Mouse (Mus musculus) right cerebral cortex, postnatal 4 days (tissue): ENCODE measurements around the gene Ankub1.
A peak's percentile ranks its signal among the peaks of the same experiment; 100 is the strongest.

ENCODE experiments used
- DNase-seq: peaks from one replicate; pipeline ENCODE4 v3.0.0-alpha.2; 2022

The Ankub1 gene

DNA sequence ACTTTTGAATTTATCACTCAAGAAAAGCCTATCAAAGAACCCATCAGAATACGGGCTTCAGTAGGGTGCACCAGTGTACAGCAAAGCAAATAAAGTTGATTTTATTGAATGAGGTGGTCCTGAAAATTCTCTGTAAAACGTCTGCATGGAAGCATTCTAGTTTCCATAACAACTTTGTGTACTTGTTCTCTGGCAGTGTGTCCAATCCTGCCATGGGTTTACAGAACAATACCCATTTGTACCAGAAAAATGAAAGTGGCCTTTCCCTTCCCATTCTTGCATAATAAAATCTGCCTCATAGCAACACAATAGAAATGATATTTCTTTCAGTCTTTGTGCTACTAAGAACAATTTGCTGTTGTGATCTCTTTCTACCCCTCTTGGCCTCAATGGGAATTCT is at the start of gene Ankub1:
Gene Ankub1, minus strand, starts transcription at position 81 of the 400 bp plus-strand sequence.
- DNase-seq = no peak

DNA sequence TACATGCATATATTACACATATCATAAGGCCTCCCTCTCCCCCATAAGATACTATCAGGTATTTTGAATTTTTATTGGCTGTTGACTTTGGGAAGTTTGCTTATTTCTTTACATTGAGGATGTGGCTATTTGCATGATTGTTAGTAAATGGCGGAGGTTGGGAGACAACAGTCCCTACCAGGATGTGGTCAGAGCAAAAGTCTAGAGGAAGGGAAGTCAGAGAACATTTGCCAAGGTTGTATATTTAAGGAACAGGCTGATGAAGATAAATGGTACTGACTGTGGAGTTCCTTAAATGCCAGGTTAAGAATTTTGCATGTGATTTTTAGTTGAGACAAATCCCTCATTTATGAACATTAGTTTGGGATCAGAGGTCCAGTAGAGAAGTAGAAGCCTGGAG is 47.2 kb upstream of the Ankub1 start:
- DNase-seq = no peak

GRCm38 (mm10) chr3:57736419-57737095 is 44.0 kb upstream of the Ankub1 start:
- DNase-seq = no peak

- peak; percentile 95 for DNase-seq
These were observed 43.1 kb upstream of the Ankub1 start, which contains the start of gene Rnf13 for GRCm38 (mm10) chr3:57735511-57736370. TSS of gene Rnf13 (plus strand) at chr3:57736062.

DNA sequence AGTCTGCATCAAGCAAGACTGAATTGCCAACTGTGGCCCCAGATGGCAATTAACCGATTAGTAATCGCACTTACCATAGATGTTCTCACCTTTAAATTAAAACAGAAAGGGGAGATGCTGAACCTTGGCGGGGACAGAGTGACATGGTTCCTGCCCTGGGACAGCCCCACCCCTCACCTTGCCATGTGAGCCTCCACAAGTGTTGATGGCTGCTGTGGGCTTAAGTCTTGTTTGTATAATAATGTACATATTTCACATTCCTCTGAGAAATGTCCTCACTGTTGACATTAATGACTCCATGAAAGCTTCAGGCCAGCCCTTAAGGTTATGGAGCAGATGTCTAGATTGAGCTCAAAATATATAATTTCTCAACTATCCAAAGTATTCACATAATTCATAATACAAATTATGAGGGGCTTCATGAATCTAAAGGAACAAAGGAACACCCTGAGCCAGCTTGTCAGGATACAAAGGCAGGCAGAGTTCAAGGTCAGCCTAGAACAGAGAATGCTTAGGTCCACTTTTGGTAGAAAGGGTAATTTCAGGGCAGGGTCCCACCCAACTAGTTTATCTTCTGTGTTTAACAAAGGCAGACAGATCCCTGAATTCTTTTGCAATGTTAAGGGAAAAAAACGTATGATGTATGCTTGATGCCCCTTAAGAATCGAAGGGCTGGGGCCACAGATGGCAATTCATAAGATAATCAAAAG is 39.8 kb upstream of the Ankub1 start:
- DNase-seq = no peak

DNA sequence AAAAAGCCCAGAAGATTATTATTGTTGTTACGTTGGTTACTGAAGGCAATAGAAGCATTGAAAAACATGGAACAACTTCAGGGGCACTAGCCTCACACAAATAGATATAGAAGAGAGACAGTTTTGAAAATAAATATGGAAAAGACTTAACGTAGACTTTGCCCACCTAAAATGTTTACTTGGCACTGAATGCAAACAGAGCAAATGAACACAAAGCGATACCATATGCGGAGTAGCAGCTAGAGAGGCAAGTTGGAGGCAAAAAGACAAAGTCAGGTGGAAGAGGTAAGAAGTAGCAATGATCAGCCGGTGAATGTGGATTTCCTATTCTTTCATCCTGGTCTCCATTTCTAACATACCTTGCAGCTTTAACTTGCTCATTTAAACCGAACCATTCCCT is 21.6 kb upstream of the Ankub1 start:
- DNase-seq = no peak

DNA sequence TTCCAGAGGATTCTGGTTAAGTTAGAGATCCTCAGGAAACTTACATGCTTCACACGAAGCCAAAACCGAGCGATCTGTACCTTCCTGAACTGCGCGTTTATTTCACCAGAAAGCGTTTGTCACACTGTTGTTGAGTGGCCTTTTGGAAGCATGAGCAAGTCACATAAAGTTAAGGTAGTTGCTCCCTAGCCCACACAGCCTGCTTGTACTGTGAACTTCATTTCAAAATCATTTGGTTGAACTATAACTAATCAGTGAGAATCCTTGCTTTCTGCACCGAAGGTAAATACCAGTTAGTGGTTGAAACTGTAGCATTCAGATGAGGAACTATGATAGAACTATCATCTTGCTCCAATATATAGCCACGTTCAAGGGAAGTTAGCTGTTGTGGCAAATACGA is 4.2 kb upstream of the Ankub1 start:
- DNase-seq = no peak

- DNase-seq = no peak
These were observed 3.6 kb upstream of the Ankub1 start for GRCm38 (mm10) chr3:57696249-57696648.

GRCm38 (mm10) chr3:57691772-57692171 is 827 bp downstream of the Ankub1 start:
- no peak for DNase-seq

GRCm38 (mm10) chr3:57677786-57678185 is 14.8 kb downstream of the Ankub1 start:
- DNase-seq = no peak

DNA sequence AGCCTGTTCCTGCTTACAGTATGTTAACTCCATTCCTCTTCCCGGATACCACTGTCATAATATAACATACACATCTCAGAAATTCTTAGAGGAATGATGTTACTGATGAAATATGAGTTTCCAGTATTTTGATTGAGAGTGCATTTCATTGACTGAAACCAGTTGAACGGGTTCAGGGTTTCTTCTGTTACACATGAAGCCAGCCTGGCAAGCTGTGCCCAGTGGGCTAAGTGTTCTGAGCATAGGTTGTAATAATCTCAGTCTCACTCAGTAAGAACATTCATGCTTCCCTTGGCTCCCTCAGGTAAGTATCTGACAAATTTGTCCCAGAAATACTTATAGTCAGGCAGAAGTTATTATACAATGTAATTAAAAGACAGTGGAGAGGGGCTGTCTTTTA is 18.5 kb downstream of the Ankub1 start:
- DNase-seq = no peak

GRCm38 (mm10) chr3:57673586-57673985 is 19.0 kb downstream of the Ankub1 start:
- DNase-seq = no peak

DNA sequence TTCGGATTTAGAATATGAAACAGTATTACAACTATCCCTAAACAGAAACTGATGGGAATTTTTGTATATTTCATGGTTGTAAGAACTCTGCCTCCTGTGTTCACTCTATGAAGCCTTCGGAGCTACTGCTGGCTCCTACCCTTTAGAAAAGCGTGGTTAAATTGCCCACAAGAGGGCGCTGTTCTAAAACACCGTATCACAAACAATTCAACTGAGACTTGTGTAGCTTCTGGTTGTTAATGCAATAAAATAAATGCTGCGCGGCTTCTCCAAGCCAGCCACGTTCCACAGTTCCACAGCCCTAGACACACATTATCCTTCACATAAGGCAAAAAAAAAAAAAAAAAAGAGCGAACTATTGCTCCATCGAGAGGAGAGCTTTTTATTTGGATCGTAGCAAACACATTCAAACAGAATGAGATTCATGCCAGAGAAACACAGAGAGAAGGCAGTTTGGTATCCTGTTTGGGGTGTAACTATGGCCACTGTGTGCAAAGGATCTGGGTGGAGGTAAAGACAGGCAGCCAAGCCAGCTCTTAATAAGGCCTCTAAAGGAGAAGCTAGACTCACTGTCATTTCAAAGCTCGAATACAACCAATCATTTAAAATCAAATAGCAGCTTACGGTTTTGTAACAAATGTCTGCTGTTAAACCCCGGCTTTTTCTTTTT is 25.4 kb downstream of the Ankub1 start:
- peak; percentile 78 for DNase-seq

DNA sequence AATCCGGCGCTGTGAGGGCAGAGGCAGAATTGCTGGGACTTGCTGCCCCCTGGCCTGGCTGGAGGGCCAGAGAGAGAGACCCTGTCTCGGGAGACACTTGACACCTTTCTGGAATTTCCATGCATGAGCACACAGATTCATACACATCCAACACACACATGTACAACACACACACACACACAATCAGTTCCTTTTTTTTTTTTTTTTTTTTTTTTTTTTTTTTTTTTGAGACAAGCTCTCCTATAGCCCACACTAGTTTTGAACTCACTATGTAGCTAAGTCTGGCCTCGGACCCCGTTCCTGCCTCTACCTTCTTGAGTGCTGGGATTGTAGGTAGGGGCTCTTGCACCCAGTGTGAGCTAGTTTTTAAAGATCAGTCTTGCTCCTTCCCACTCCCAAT is 26.7 kb downstream of the Ankub1 start:
- no peak for DNase-seq

DNA sequence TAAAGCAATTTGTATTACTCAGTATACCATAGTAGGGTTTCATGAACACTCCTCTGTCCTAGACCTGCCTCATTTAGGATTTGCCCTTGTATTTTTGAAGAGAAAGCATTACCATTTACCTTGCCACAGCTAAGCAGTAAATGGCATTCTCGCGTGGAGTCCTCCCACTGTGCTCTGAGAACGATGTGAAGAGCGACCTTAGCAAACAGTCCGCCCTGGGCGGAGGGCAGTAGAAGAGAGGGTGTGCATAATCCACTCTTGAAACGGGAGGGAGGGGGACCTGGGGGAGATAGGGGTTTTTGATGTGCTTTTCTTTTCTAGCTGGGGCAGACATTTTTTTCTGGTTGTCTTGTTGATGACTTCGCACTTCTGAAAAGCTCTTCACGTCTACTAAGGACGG is 27.9 kb downstream of the Ankub1 start:
- no peak for DNase-seq

DNA sequence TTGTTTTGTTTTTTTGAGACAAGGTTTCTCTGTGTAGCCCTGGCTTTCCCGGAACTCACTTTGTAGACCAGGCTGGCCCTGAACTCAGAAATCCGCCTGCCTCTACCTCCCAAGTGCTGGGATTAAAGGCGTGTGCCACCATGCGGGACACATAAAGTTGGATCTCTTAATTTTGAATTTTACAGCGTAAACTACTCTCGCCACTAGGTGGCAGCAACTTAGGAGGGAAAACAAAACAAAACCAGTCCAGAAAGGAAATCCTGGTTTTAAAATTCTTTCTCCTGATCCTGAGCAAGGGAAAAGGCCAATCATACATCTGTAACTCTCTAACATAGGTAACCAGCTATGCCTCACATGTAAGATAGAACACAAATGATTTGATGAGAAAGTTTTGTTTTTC is 28.9 kb downstream of the Ankub1 start:
- peak; percentile 61 for DNase-seq

GRCm38 (mm10) chr3:57658608-57659007 is 34.0 kb downstream of the Ankub1 start:
- DNase-seq = no peak

GRCm38 (mm10) chr3:57653646-57654045 is 39.0 kb downstream of the Ankub1 start:
- no peak for DNase-seq

DNA sequence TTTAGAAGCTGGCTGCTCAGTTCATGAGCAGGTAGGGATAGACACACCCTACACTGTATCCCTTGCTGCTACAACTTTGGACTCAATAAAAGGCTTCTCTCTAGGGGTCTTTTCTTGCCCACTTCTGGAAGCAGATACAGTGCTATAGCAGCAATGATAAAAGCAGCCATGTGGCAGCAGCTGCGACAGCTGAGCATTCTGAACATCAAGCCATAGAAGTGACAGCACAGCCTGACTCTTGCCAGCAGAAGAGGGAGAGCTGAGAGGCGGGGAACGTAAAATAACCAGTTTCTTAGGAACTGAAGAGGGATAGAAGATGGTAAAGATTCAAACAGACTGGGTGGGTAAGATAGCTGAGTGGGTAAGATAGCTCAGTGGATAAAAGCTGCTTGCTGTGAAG is 40.1 kb downstream of the Ankub1 start:
- DNase-seq = no peak

- no peak for DNase-seq
These were observed 40.7 kb downstream of the Ankub1 start for GRCm38 (mm10) chr3:57651865-57652259.

DNA sequence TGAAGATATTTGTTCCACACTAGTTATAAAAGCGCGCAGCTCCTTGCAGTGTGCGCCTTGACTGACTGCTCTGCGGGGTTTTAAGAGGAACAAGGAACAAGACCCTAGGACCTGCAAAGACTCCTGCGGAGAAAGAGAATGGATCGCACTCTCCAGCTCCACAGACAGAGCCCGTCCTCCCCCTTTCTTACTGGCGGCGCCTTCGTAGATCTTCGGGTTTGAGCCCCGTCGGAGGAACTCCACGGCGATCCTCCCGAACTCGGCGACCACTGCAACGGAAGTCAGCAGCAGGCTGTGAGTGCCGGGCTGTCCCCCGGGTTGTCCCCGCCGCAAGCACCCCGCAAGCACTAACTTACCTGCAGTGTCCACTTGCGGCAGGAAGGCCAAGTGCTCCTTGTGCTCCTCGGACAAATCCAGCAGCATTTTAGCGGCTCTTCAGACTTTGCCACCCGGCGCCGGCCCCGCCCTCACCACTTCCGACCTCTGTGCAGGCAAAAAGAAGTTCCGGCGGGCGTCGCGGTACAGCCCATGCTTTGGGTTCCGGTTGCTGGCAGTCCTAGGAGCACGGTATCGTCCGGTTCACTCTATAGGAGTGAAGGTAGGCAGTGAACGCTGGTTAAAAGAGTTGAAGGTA is 41.3 kb downstream of the Ankub1 start, which contains the start of gene Commd2:
Gene Commd2, minus strand, starts transcription at position 485 of the 634 bp plus-strand sequence.
- peak; percentile 92 for DNase-seq

DNA sequence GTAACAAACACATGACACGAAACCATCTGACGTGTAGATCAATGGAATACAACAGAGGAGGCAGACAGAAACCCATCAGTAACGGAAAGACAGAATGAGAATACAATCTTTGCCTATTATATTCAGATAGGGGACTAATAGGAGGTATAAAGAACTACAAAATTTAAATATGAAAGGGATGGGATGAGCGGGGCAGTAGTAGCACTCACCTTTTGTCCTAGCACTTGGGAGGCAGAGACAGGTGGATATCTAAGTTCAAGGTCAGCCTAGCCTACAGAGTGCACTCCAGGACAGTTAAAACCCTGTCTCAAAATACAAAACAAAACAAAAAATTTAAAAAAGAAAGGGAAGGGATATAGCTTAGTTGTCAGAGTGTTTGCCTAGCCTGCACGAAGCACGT is 49.4 kb downstream of the Ankub1 start:
- DNase-seq = no peak
